Mouse (Mus musculus) heart, embryonic 16.5 days (tissue): ENCODE results near the gene Elf2. TPM values are rescaled to one million over a fixed set of nuclear protein-coding genes. Genes with fewer than 3 reads are reported as not detected.
A peak's percentile ranks its signal among the peaks of the same experiment; 100 is the strongest.
"Not testable (repeated sequence)": the region's sequence is repeated elsewhere in the genome, so short reads cannot be mapped to it uniquely, and the experiment has no call there.

ENCODE experiments used
- ATAC-seq: fragments of 200-750 bp; cut with Nextera tagmentation; replicated peaks from 2 replicates; pipeline ENCODE4 v1.8.0; 2017; ENCODE audit warnings: moderate number of reproducible peaks; ENCODE audit not compliant: insufficient read depth, low FRiP score; ENCODE audit errors: extremely low read depth
- H3K27ac ChIP-seq: fragments of 300-500 bp; sonication (generic); 2 replicates; pipeline ENCODE4 v1.5.1; 2014; ENCODE audit warnings: mild to moderate bottlenecking, low read length, control low read depth, moderate library complexity
- H3K27me3 ChIP-seq: fragments of 300-500 bp; sonication (generic); 2 replicates; pipeline ENCODE4 v1.6.1; 2014; ENCODE audit warnings: low read length, mixed read lengths; ENCODE audit not compliant: control insufficient read depth, insufficient read depth
- H3K36me3 ChIP-seq: fragments of 300-500 bp; sonication (generic); 2 replicates; pipeline ENCODE4 v1.6.1; 2014; ENCODE audit not compliant: control insufficient read depth, insufficient read depth
- H3K4me1 ChIP-seq: fragments of 300-500 bp; sonication (generic); 2 replicates; pipeline ENCODE4 v1.6.1; 2014; ENCODE audit warnings: low read length, mixed read lengths; ENCODE audit not compliant: control insufficient read depth, insufficient read depth
- H3K4me2 ChIP-seq: fragments of 300-500 bp; sonication (generic); 2 replicates; pipeline ENCODE4 v1.6.1; 2014; ENCODE audit warnings: low read depth, mild to moderate bottlenecking, control low read depth, low read length
- H3K4me3 ChIP-seq: fragments of 300-500 bp; sonication (generic); 2 replicates; pipeline ENCODE4 v1.5.1; 2014; ENCODE audit warnings: mild to moderate bottlenecking, control low read depth, low read length
- H3K9ac ChIP-seq: fragments of 300-500 bp; sonication (generic); 2 replicates; pipeline ENCODE4 v1.6.1; 2014; ENCODE audit warnings: low read length, control low read depth
- H3K9me3 ChIP-seq: fragments of 300-500 bp; sonication (generic); replicated peaks from 2 replicates; pipeline ENCODE4 v1.6.1; 2016; ENCODE audit warnings: low read length; ENCODE audit not compliant: control insufficient read depth
- WGBS: fragments of 180-500 bp; shearing (Covaris S2); extraction: QIAGEN DNeasy Blood & Tissue Kit; methylation state at CpG from one replicate; pipeline ENCODE4 v1.1.7; 2014; 5-methylcytosine and 5-hydroxymethylcytosine counted together
- polyA plus RNA-seq: library from polyadenylated mRNA; unstranded; fragments of >200 nt; fragmentation: Nextera tagmentation; extraction: Ambion mirVana; gene quantifications from 2 replicates; pipeline ENCODE4 v1.2.1, GENCODE M21; 2015

Elf2 gene
- polyA plus RNA-seq, 1 experiment from 2014 or later, result 53.4 TPM

DNA sequence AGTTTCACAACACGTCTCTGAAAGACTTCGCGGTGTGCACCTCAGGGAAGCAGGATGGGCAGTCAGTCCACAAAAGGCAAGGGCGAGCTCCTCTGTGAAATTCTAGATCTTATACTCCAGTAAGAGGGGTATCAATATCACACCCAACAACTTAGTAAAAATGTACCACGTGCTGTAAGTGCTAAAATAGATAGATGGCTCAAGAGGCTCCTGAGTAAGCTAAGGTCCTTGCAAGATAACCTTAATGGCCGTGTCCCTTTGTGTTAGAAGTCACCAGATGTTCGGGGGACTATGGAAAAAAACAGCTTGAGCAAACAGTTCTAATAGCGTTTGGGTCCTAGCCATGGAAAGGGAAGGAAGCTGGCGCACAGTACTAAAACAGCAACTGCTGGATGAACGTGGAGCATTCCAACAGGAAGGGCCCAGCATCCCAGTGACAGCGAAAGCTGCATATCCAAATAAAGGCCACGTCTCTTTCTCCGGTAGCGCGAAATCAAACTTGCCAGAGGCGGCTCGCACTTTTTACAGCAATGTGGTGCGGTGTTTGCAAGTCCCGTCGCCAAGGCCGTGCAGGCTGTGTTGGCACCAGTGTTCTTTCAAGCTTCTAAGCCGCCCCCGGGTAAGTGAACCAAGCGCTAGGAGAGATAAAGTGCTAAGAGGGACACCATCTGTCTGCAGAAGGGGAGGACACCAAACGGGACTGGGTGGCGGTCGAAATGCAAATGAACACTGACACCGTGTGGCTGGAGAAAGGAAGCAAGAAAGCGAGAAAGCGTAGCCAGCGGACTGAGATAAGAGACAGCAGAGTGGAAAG is 24.4 kb upstream of the Elf2 start:
- H3K27ac ChIP-seq, result peak overlapping the region; percentile 60
- H3K9me3 ChIP-seq, result no peaks in the 10 kb centered on the region
- 7% methylated on average over 31 of the region's 31 CpGs for WGBS
- ATAC-seq, result peak; percentile 92
- H3K9ac ChIP-seq, result peak overlapping the region; percentile 63
- peaks cover 10% of the 10 kb centered on the region for H3K4me1 ChIP-seq
- no peaks in the 10 kb centered on the region for H3K36me3 ChIP-seq
- no peaks in the 10 kb centered on the region for H3K27me3 ChIP-seq
- peak overlapping the region; percentile 80 for H3K4me2 ChIP-seq
- H3K4me3 ChIP-seq, result peak overlapping the region; percentile 54

DNA sequence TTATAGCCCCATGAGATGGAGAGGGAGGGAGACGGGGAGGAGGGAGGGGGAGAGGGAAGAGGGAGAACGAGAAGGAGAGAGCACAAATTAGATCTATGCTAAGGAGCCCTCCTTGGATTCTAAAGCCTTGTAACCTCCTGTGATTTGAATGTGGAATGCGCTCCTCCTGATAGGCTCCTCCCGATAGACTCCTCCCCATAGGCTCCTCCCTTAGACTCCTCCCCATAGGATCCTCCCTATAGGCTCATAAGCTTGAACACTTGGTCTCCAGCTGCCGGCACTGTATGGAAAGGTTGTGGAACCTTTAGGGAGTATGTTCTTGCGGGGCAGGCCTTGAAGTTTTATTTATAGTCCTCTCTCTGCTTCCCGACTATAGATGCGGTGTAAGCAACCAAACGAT is 20.6 kb upstream of the Elf2 start:
- WGBS, result 28% methylated on average over 9 of the region's 9 CpGs
- H3K27me3 ChIP-seq, result no peaks in the 10 kb centered on the region
- no peak overlapping the region for H3K27ac ChIP-seq
- no peak overlapping the region for H3K4me2 ChIP-seq
- ATAC-seq, result no peak
- no peak overlapping the region for H3K4me3 ChIP-seq
- no peaks in the 10 kb centered on the region for H3K36me3 ChIP-seq
- no peak overlapping the region for H3K9ac ChIP-seq
- peaks cover 18% of the 10 kb centered on the region for H3K4me1 ChIP-seq
- no peaks in the 10 kb centered on the region for H3K9me3 ChIP-seq

DNA sequence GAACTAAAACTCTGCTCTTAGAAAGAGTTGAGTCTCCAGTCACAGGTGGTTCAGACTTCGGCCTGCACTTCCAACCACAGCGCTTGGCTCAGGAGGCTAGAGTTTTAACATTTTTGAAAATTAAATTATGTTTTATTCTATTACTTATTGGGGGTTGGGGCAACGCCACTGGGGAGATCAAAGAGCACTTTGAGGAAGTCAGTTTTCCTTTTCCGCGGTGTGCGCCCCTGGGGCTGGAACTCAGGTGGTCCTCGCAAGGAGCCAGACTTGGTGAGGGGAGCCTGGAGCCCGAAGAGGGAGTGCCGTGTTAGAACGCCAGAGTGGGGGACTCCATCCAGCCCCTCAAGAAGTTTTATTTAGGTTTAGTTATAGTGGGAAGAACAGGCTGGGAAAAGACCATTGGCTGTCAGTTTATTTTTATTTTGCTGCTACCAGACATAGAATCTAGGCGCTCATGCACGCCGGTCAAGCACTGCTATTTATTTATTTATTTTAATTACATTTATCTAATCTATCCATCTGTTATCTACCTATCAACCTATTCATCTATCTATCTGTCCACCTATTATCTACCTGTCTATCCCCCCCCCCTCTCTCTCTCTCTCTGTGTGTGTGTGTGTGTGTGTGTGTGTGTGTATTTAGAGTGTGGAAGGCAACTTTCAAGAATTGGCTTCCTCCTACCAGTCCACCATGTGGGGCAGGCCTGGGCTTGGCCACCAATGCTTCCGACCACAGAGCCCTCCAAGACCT is 19.3 kb upstream of the Elf2 start:
- Histone ChIP-seq H3K36me3 (no peaks in the 10 kb centered on the region), H3K27ac (no peak overlapping the region), H3K4me3 (peak overlapping the region; percentile 62), H3K27me3 (no peaks in the 10 kb centered on the region), H3K4me2 (peak overlapping the region; percentile 77; the same call in 1 of the 2 replicates), H3K9me3 (no peaks in the 10 kb centered on the region), H3K4me1 (peaks cover 12% of the 10 kb centered on the region), H3K9ac (no peak overlapping the region)
- 38% methylated on average over 14 of the region's 14 CpGs for WGBS
- ATAC-seq, result no peak; the same call in 1 of the 2 replicates

DNA sequence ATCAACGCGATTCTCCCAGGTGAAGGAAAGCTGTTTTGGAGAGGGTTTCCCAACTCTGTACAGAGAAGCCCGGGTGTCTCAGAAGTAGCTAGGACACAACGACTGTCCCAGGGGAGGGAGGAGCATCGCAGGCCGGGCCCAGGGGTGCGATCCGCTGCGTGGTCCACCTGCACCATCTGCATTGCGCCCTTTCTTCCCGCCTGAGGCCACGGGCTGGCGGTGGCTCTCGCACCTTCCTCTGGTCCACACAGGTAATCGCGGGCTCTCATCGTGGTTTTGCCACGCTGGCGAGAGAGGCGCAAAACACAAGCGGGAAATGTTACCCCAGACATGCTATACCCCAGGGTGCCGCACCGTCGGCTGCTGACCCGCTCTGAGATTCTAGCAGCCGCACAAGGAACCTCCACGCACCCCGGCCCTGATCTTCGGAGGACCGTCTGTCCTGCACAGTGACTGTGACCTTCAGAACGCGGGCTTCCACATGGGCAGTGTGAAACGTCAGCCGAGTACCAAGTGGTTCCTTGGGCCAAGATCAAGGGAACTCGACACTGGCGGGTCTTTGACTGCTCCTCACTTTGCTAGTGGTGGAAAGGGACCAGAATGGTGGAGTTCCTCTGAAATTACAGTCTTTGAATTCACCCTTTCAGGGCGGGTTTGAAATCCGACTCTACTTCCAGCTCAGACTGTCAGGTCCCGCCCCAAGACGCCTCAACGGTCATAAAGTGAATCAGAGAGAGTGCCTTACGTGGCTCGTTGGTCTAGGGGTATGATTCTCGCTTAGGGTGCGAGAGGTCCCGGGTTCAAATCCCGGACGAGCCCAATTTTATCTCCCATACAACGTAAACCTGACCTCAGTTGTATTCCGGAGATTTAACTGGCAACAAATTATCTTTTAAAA is 18.4 kb upstream of the Elf2 start:
- Histone ChIP-seq H3K9me3 (no peaks in the 10 kb centered on the region), H3K4me2 (peak overlapping the region; percentile 77), H3K9ac (peak overlapping the region; percentile 70), H3K36me3 (no peaks in the 10 kb centered on the region), H3K27me3 (no peaks in the 10 kb centered on the region), H3K4me3 (peak overlapping the region; percentile 62), H3K27ac (peak overlapping the region; percentile 72), H3K4me1 (peaks cover 7% of the 10 kb centered on the region)
- peak; percentile 79 for ATAC-seq
- 2% methylated on average over 50 of the region's 50 CpGs for WGBS

DNA sequence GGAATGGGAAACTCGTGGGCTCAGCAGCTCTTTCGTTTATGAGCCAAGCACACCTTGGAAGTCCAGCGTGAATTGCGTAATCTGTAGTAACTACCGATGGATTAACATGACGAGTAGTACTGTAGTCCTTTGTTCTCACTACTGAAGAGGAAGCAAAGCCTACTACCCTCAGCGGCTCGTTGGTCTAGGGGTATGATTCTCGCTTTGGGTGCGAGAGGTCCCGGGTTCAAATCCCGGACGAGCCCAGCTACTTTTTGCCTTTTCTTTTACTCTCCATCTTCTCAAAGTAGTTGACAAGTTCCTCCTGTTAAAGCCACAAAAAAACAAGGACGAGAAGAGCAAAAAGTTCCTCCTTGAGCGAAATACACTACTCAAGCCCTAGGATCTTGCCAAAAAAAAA is 17.7 kb upstream of the Elf2 start:
- 11% methylated on average over 15 of the region's 15 CpGs for WGBS
- Histone ChIP-seq H3K36me3 (no peaks in the 10 kb centered on the region), H3K4me1 (peaks cover 7% of the 10 kb centered on the region), H3K27ac (no peak overlapping the region), H3K27me3 (no peaks in the 10 kb centered on the region), H3K9me3 (no peaks in the 10 kb centered on the region), H3K4me2 (peak overlapping the region; percentile 77), H3K4me3 (peak overlapping the region; percentile 62), H3K9ac (no peak overlapping the region; the same call in 1 of the 2 replicates)
- ATAC-seq, result no peak

DNA sequence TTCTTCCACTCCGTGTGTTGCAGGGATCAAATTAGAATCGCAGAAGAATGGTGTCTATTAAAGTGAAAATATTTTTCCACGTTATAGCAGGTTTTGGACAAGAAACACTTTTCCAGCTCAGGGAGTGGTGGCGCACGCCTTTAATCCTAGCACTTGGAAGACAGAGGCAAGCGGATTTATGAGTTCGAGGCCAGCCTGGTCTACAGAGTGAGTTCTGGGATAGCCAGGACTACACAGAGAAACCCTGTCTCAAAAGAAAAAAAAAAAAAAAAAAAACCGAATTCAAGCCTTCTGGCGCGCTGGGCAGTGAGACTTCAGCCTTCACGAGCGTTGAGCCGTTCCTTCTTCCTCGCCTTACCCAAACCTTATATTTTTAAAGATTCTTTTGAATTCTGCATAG is 17.2 kb upstream of the Elf2 start:
- peak overlapping the region; percentile 62 for H3K4me3 ChIP-seq
- peak overlapping the region; percentile 77 for H3K4me2 ChIP-seq
- H3K4me1 ChIP-seq, result peaks cover 7% of the 10 kb centered on the region

DNA sequence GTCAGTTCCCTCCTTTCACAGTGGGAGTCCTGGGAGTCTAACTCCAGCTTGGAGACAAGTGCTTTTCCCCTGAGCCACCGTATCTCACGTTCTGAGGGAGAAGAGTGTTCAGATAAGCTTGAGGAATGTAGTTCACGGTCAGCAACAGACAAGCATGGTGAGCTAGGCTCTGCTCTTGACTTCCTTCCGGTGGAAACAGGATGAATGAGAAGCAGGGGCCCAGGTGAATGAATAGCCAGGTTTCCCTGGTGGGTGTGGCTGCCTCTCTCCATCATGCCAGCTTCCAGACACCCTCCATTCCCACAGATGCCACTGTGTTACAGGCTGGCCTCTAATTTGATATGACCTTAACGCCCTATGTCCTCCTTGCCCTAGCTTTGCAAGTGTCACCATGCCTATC is 16.6 kb upstream of the Elf2 start:
- no peak for ATAC-seq
- H3K9ac ChIP-seq, result no peak overlapping the region
- WGBS, result 14% methylated on average over 5 of the region's 5 CpGs
- no peaks in the 10 kb centered on the region for H3K36me3 ChIP-seq
- H3K4me3 ChIP-seq, result no peak overlapping the region
- no peak overlapping the region for H3K4me2 ChIP-seq
- H3K9me3 ChIP-seq, result no peaks in the 10 kb centered on the region
- peaks cover 7% of the 10 kb centered on the region for H3K4me1 ChIP-seq
- no peak overlapping the region for H3K27ac ChIP-seq
- no peaks in the 10 kb centered on the region for H3K27me3 ChIP-seq

More for the DNA sequence above, 17.2 kb upstream of the Elf2 start:
- H3K9ac ChIP-seq, result no peak overlapping the region
- H3K36me3 ChIP-seq, result no peaks in the 10 kb centered on the region
- ATAC-seq, result no peak
- H3K27ac ChIP-seq, result no peak overlapping the region
- WGBS, result 30% methylated on average over 14 of the region's 14 CpGs
- no peaks in the 10 kb centered on the region for H3K9me3 ChIP-seq
- no peaks in the 10 kb centered on the region for H3K27me3 ChIP-seq

DNA sequence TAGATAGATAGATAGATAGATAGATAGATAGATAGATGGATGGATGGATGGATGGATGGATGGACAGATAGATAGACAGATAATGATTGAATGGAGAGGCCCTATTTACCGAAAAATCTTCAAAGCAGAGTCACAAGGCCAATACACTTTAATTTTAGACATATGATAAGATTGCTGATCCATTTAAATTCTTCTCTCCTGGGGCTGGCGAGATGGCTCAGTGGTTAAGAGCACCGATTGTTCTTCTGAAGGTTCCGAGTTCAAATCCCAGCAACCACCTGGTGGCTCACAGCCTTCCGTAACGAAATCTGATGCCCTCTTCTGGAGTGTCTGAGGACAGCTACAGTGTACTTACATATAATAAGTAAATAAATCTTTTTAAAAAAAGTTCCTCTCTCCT is 14.5 kb upstream of the Elf2 start:
- H3K27ac ChIP-seq, ATAC-seq, H3K4me3 ChIP-seq, H3K27me3 ChIP-seq, H3K4me2 ChIP-seq, H3K36me3 ChIP-seq, H3K9ac ChIP-seq, H3K9me3 ChIP-seq, H3K4me1 ChIP-seq: not testable (repeated sequence)
- 91% methylated on average over 6 of the region's 6 CpGs for WGBS
